Mouse (Mus musculus): ENCODE measurements around the gene Slc35a1. TPM values are rescaled to one million over a fixed set of nuclear protein-coding genes. Genes with fewer than 3 reads are reported as not detected.

Gene Slc35a1
- polyA plus RNA-seq, 1 experiment: 22.1 TPM

DNA sequence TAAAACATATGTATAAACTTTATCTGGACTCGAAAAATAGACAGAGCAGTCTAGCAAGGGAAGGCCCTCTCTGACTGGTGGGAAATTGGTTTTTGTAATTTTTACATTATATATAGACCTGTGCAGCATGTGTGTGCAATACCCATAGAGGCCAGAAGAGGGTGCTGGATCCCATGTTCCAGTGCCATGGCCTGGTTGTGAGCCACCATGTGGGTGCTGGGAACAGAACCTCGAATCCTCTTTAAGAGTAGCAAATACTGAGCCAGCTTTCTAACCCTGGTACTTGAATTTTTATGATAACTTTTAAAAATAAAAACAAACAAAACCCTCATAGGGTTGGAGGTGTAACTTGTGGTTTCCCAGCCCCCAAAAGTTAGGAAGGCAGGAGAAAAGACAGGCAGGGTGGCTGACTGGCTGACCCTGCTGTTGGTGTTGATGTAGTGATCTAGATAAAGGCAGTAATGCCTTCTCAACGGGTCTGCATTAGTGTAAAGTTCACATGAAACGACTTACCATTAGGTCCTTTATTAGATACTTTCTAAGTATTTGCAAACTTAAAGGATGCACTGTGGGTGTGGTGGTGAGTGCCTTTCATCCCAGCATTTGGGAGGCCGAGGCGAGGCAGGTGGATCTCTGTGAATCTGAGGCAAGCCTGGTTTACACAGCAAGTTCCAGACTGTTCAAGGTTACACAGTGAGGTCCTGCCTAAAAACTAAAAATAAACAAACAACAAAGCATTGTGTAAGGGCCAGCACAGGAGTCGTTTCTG, 33.1 kb upstream of the Slc35a1 start:
- no peaks in the 10 kb centered on the region for H3K4me1 ChIP-seq (ENCODE audit: control insufficient read depth, insufficient read depth, low read length)
- TF ChIP-seq CTCF (conservative IDR thresholded peaks at IDR 0.05; ENCODE audit: insufficient read depth, insufficient read length, low read depth, low read length) (no peak), POLR2A (IDR thresholded peaks at IDR 0.05; ENCODE audit: low read depth, low read length) (no peak)
- H3K36me3 ChIP-seq (ENCODE audit: control insufficient read depth, insufficient read depth, low read length): no peaks in the 10 kb centered on the region
- 92% methylated on average over 7 of the region's 7 CpGs for WGBS
- no peak overlapping the region for H3K27ac ChIP-seq (ENCODE audit: insufficient read depth, low read depth, low read length)
- no peak overlapping the region for H3K4me3 ChIP-seq (ENCODE audit: insufficient read depth, low read depth, low read length)
- no peaks in the 10 kb centered on the region for H3K27me3 ChIP-seq (replicated peaks; ENCODE audit: control insufficient read depth, insufficient read depth, low read length)
- DNase-seq: no peak

- WGBS: 98% methylated on average over 12 of the region's 12 CpGs
- TF ChIP-seq POLR2A (IDR thresholded peaks at IDR 0.05; ENCODE audit: low read depth, low read length) (no peak), CTCF (conservative IDR thresholded peaks at IDR 0.05; ENCODE audit: insufficient read depth, insufficient read length, low read depth, low read length) (no peak)
- H3K4me1 ChIP-seq (ENCODE audit: control insufficient read depth, insufficient read depth, low read length): no peaks in the 10 kb centered on the region
- H3K27ac ChIP-seq (ENCODE audit: insufficient read depth, low read depth, low read length): no peak overlapping the region
- no peak for DNase-seq
- H3K36me3 ChIP-seq (ENCODE audit: control insufficient read depth, insufficient read depth, low read length): no peaks in the 10 kb centered on the region
- H3K4me3 ChIP-seq (ENCODE audit: insufficient read depth, low read depth, low read length): no peak overlapping the region
- no peaks in the 10 kb centered on the region for H3K27me3 ChIP-seq (replicated peaks; ENCODE audit: control insufficient read depth, insufficient read depth, low read length)
Measured at GRCm38 (mm10) chr4:34719421-34719820, 32.2 kb upstream of the Slc35a1 start.

DNA sequence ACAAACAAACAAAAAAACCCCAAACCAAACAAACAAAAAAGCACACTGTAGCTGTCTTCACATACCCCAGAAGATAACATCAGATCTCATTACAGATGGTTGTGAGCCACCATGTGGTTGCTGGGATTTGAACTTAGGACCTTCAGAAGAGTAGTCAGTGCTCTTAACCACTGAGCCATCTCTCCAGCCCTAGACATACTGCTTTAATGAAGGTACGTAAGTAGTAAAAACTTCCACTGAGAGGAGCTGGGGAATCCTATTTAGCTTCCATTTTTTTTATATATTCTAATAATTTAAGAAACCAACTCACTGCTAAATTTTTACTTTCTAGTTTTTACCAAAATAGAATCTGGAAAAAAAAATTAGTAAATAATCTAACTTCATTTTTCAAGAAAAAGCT, 27.8 kb upstream of the Slc35a1 start:
- Histone ChIP-seq H3K27ac (ENCODE audit: insufficient read depth, low read depth, low read length) (no peak overlapping the region), H3K4me3 (ENCODE audit: insufficient read depth, low read depth, low read length) (no peak overlapping the region), H3K36me3 (ENCODE audit: control insufficient read depth, insufficient read depth, low read length) (no peaks in the 10 kb centered on the region), H3K27me3 (replicated peaks; ENCODE audit: control insufficient read depth, insufficient read depth, low read length) (no peaks in the 10 kb centered on the region), H3K4me1 (ENCODE audit: control insufficient read depth, insufficient read depth, low read length) (no peaks in the 10 kb centered on the region)
- DNase-seq: no peak
- no peak for TF ChIP-seq POLR2A (IDR thresholded peaks at IDR 0.05; ENCODE audit: low read depth, low read length)
- TF ChIP-seq CTCF (conservative IDR thresholded peaks at IDR 0.05; ENCODE audit: insufficient read depth, insufficient read length, low read depth, low read length): no peak
- WGBS: 92% methylated on average over 1 of the region's 1 CpGs

GRCm38 (mm10) chr4:34708127-34708526, 20.9 kb upstream of the Slc35a1 start:
- Histone ChIP-seq H3K36me3 (ENCODE audit: control insufficient read depth, insufficient read depth, low read length) (no peaks in the 10 kb centered on the region), H3K27ac (ENCODE audit: insufficient read depth, low read depth, low read length) (no peak overlapping the region), H3K4me1 (ENCODE audit: control insufficient read depth, insufficient read depth, low read length) (no peaks in the 10 kb centered on the region), H3K27me3 (replicated peaks; ENCODE audit: control insufficient read depth, insufficient read depth, low read length) (no peaks in the 10 kb centered on the region), H3K4me3 (ENCODE audit: insufficient read depth, low read depth, low read length) (no peak overlapping the region)
- 46% methylated on average over 3 of the region's 3 CpGs for WGBS
- DNase-seq: no peak
- TF ChIP-seq CTCF (conservative IDR thresholded peaks at IDR 0.05; ENCODE audit: insufficient read depth, insufficient read length, low read depth, low read length): no peak
- TF ChIP-seq POLR2A (IDR thresholded peaks at IDR 0.05; ENCODE audit: low read depth, low read length): no peak

DNA sequence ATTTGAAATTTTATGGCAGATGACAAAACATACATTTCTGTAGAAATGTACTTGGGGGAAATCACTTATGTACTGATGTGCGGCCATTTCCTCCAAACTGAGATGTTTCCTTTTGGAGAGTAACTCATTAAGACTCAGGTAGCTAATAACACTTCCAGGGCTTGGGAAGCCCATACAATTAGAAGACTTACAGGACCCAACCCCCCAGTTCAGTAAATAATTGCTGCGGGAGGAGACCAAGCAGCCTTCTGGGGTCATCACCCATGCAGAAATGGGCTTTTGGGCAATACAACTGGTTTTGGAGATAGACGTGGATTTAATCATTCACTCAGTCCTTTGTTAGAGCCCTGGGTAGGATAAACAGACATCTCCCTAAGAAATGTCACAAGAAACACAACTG, 20.0 kb upstream of the Slc35a1 start:
- no peak for TF ChIP-seq POLR2A (IDR thresholded peaks at IDR 0.05; ENCODE audit: low read depth, low read length)
- Histone ChIP-seq H3K4me1 (ENCODE audit: control insufficient read depth, insufficient read depth, low read length) (no peaks in the 10 kb centered on the region), H3K27me3 (replicated peaks; ENCODE audit: control insufficient read depth, insufficient read depth, low read length) (no peaks in the 10 kb centered on the region), H3K4me3 (ENCODE audit: insufficient read depth, low read depth, low read length) (no peak overlapping the region), H3K27ac (ENCODE audit: insufficient read depth, low read depth, low read length) (no peak overlapping the region), H3K36me3 (ENCODE audit: control insufficient read depth, insufficient read depth, low read length) (no peaks in the 10 kb centered on the region)
- DNase-seq: no peak
- 48% methylated on average over 3 of the region's 3 CpGs for WGBS

DNA sequence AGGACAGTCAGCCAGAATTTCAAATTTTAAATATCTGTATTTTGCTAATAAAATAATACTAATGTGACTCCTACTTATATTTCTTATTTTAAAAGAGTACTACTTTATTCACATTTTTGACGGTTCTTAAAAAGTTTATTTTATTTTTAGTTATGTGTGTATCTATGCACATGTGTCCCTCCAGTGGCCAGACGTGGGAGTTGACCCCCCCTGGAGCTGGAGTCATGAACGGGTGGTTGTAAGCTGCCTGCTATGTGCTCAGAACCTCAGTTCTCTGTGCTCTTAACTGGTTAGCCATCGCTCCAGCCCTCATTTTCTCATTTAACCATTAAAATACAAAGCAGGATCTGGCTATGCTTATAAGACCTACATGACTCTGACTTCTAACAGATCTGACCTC, 15.8 kb upstream of the Slc35a1 start:
- TF ChIP-seq CTCF (conservative IDR thresholded peaks at IDR 0.05; ENCODE audit: insufficient read depth, insufficient read length, low read depth, low read length) (no peak), POLR2A (IDR thresholded peaks at IDR 0.05; ENCODE audit: low read depth, low read length) (no peak)
- no peak overlapping the region for H3K4me3 ChIP-seq (ENCODE audit: insufficient read depth, low read depth, low read length)
- H3K27me3 ChIP-seq (replicated peaks; ENCODE audit: control insufficient read depth, insufficient read depth, low read length): no peaks in the 10 kb centered on the region
- no peak for DNase-seq
- 48% methylated on average over 4 of the region's 4 CpGs for WGBS
- no peaks in the 10 kb centered on the region for H3K4me1 ChIP-seq (ENCODE audit: control insufficient read depth, insufficient read depth, low read length)
- no peak overlapping the region for H3K27ac ChIP-seq (ENCODE audit: insufficient read depth, low read depth, low read length)
- H3K36me3 ChIP-seq (ENCODE audit: control insufficient read depth, insufficient read depth, low read length): no peaks in the 10 kb centered on the region

GRCm38 (mm10) chr4:34702231-34702630, 15.0 kb upstream of the Slc35a1 start:
- H3K27me3 ChIP-seq (replicated peaks; ENCODE audit: control insufficient read depth, insufficient read depth, low read length): no peaks in the 10 kb centered on the region
- no peaks in the 10 kb centered on the region for H3K4me1 ChIP-seq (ENCODE audit: control insufficient read depth, insufficient read depth, low read length)
- TF ChIP-seq POLR2A (IDR thresholded peaks at IDR 0.05; ENCODE audit: low read depth, low read length): no peak
- TF ChIP-seq CTCF (conservative IDR thresholded peaks at IDR 0.05; ENCODE audit: insufficient read depth, insufficient read length, low read depth, low read length): no peak
- 97% methylated on average over 11 of the region's 11 CpGs for WGBS
- no peak for DNase-seq
- no peak overlapping the region for H3K27ac ChIP-seq (ENCODE audit: insufficient read depth, low read depth, low read length)
- no peak overlapping the region for H3K4me3 ChIP-seq (ENCODE audit: insufficient read depth, low read depth, low read length)
- no peaks in the 10 kb centered on the region for H3K36me3 ChIP-seq (ENCODE audit: control insufficient read depth, insufficient read depth, low read length)
